Mouse (Mus musculus) thymus, adult 2 months (tissue): ENCODE results near the gene Sult1e1.

Experiments
- CTCF ChIP-seq: fragments of 200-500 bp; IDR thresholded peaks from 2 replicates; pipeline ENCODE4 v1.5.1; 2012; ENCODE audit warnings: mild to moderate bottlenecking, control low read depth, low read length, moderate library complexity, borderline replicate concordance; ENCODE audit not compliant: control insufficient read depth, poor library complexity, insufficient read depth; ENCODE audit errors: extremely low read depth
- POLR2A ChIP-seq: fragments of 200-500 bp; IDR thresholded peaks from 2 replicates; pipeline ENCODE4 v1.6.1; 2012; ENCODE audit warnings: mild to moderate bottlenecking, low read length, control low read depth, moderate library complexity; ENCODE audit not compliant: control insufficient read depth, poor library complexity, insufficient read depth; ENCODE audit errors: extremely low read depth

- TF ChIP-seq CTCF (no peak), POLR2A (no peak)
Measured at GRCm38 (mm10) chr5:87538111-87538510, 53.3 kb downstream of the Sult1e1 start, which contains the start of gene Sult1b1.
